Mouse (Mus musculus) adrenal gland, postnatal 4 days (tissue): ENCODE measurements around the gene Plekha7. TPM values are rescaled to one million over a fixed set of nuclear protein-coding genes. Genes with fewer than 3 reads are reported as not detected.
"Not testable (repeated sequence)": the region's sequence is repeated elsewhere in the genome, so short reads cannot be mapped to it uniquely, and the experiment has no call there.

Experiments
- DNase-seq, 2 experiments: peaks; one replicate each; pipeline ENCODE4 v3.0.0; 2021 to 2022; ENCODE audit warnings: low spot score in 2 of 2, mixed read lengths in 2 of 2
- total RNA-seq, 2 experiments: library from RNA; stranded (reverse); gene quantifications; 2 replicates each; pipeline ENCODE4 v1.2.3; 2021

Plekha7 gene
- total RNA-seq, 2 experiments from 2014 or later, result 19.0 to 24.8 TPM

DNA sequence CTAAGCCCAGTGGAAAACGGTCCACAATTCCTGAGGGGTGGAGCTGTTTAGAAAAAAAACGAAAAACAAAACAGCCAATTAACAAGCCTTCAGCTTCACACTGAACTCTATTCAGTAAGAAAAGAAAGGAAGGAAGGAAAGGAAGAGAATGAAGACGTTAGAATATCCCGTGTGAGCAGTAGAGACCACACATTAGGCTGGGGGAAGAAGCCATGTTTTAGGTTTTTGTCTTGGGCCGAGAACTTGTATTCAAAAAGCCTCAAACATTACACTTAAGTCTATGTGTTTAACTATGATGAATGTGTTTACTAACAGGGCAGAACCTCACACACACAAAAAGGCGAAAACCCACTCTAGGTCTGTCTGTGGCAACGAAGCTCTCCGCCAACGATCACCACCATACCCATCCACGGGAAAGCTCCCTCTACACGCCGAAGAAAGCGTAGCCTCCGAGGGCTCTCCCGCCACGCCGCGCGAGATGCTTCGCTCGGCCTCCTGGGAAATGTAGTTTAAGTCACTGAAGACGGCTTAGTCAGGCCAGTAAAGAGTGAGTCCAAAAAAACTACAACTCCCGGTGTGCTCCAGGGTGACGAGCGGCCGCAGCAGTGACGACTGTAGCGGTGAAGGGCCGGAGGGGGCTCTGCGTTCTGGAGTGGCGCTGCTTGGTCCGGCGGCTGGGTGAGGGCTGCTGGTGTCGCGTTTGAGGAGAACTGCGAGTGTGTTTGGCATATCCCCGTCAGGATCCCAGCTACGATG, 215.3 kb downstream of the Plekha7 start:
- peak; percentile 83 to 86 for DNase-seq

DNA sequence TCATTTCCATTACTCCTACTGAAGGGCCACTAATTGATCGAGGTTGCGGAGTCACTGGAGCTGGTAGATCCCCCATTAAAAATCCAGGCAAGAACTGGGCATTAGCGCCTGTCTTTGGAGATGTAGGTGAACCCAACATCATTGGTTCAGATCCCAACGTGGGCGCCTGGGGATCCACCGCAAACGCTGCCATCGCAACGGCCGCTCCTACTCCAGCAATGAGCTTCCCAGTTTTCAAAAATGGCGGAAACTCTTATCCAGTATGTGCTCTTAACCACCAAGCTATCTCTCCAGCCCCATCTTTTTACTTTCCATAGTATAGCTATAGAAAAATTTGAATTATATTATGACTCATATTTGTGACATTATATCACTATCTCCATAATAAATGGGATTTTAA, 223.8 kb downstream of the Plekha7 start, which contains the start of gene Gm4353:
Gm4353 (minus strand) TSS at position 270 of the 400 bp plus-strand sequence.
- DNase-seq, result not testable (repeated sequence)

Other genes starting within 250 kb of the Plekha7 start
- 1 to 10 TPM; 2.4 to 2.5 TPM for gene Gm4353, start 223.7 kb downstream of the Plekha7 start, total RNA-seq
- gene Rps13, start 25.8 kb upstream of the Plekha7 start, total RNA-seq, result 100 to 1,000 TPM; 635 to 691 TPM
- 10 to 100 TPM; 34.5 to 36.2 TPM for gene Pik3c2a, start 135.1 kb upstream of the Plekha7 start, total RNA-seq
- gene Nucb2, start 196.0 kb upstream of the Plekha7 start, total RNA-seq, result 10 to 100 TPM; 31.3 to 33.6 TPM